ENCODE assay signal across 9 mouse cellular contexts in the genomic region with DNA sequence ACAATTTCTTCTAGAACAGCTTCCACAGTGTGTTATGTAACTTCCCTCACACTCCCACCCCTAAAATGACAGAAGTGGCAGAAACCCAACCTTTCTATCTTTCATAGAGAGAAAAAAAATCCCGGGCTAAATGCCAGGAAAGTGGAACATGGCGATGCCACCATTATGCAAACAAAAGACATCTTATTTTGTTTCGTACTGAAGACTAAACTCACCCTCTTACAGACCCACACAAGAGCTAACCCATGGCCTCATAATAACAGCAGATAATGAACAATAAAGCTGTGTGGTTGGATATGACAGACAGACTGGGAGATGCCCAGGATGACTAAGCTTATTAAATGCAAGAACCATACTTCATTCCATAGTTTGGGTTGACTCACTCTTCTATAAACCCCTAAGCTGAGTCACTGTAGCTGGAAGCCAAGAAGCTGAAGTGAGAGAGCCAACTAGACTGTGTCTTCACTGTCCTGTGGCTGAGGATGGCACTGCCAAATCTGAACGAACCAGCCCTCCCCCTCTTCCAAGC.
DNase-seq lines count a peak whose midpoint lies in the region; ATAC-seq and TF ChIP-seq lines count a peak whose summit lies in the region.
"Had no signal": no experiment of that assay in that cellular context is flagged by ENCODE, and none has a peak within 500 bp of the region (broad histone marks: within the 10 kb centered on the region; RNA-seq: fewer than 3 reads in every experiment).

No protein-coding gene starts in this region.

- ATAC-seq in midbrain, postnatal 0 days (ENCODE audit: low FRiP score), result no peak; the same call in 1 of the 2 replicates
- ATAC-seq in midbrain, embryonic 14.5 days (ENCODE audit: low FRiP score, low TSS enrichment), result no peak
- no peak for ATAC-seq in erythroid progenitor cell, adult 5-6 weeks (replicated peaks; ENCODE audit: low FRiP score, poor library complexity, severe bottlenecking)

- no peak overlapping the region for H3K9ac ChIP-seq in midbrain, postnatal 0 days (replicated peaks; ENCODE audit: low read length, poor library complexity, severe bottlenecking)
- no peak overlapping the region for H3K9ac ChIP-seq in midbrain, embryonic 14.5 days (replicated peaks; ENCODE audit: low read length)

- no peak overlapping the region for H3K27ac ChIP-seq in midbrain, postnatal 0 days (ENCODE audit: low read depth, low read length)
- H3K27ac ChIP-seq in midbrain, embryonic 14.5 days (replicated peaks; ENCODE audit: low read depth, low read length), result no peak overlapping the region
- H3K27ac ChIP-seq: midbrain, embryonic 10.5 days had no signal

- TF ChIP-seq CTCF in midbrain, postnatal 0 days (IDR thresholded peaks at IDR 0.05), result no peak

- no peaks in the 10 kb centered on the region for H3K27me3 ChIP-seq in midbrain, postnatal 0 days (ENCODE audit: insufficient read depth, low read length)
- no peaks in the 10 kb centered on the region for H3K27me3 ChIP-seq in midbrain, embryonic 14.5 days (ENCODE audit: control insufficient read depth, insufficient read depth, low read length)

- 81% methylated on average over 4 of the region's 4 CpGs for WGBS in midbrain, postnatal 0 days
- 82% methylated on average over 4 of the region's 4 CpGs for WGBS in midbrain, embryonic 14.5 days

- no peaks in the 10 kb centered on the region for H3K36me3 ChIP-seq in midbrain, postnatal 0 days (ENCODE audit: insufficient read depth, low read length)
- H3K36me3 ChIP-seq in midbrain, embryonic 14.5 days (ENCODE audit: control insufficient read depth, insufficient read depth, low read length), result no peaks in the 10 kb centered on the region
- H3K36me3 ChIP-seq: midbrain, embryonic 10.5 days had no signal

- no peak overlapping the region for H3K4me2 ChIP-seq in midbrain, postnatal 0 days (ENCODE audit: low read depth, low read length, poor library complexity, severe bottlenecking)
- H3K4me2 ChIP-seq in midbrain, embryonic 14.5 days (ENCODE audit: low read length), result no peak overlapping the region

- H3K4me3 ChIP-seq in midbrain, postnatal 0 days (ENCODE audit: low read depth, low read length), result no peak overlapping the region
- H3K4me3 ChIP-seq in midbrain, embryonic 14.5 days (replicated peaks; ENCODE audit: low read depth, low read length), result no peak overlapping the region
- H3K4me3 ChIP-seq: midbrain, embryonic 10.5 days had no signal

- no peaks in the 10 kb centered on the region for H3K4me1 ChIP-seq in midbrain, postnatal 0 days (ENCODE audit: insufficient read depth, low read length)
- H3K4me1 ChIP-seq in midbrain, embryonic 14.5 days (ENCODE audit: control insufficient read depth, insufficient read depth, low read length), result no peaks in the 10 kb centered on the region
- H3K4me1 ChIP-seq: midbrain, embryonic 10.5 days had no signal

- no peaks in the 10 kb centered on the region for H3K9me3 ChIP-seq in midbrain, postnatal 0 days (ENCODE audit: low read length)
- H3K9me3 ChIP-seq in midbrain, embryonic 14.5 days (ENCODE audit: control insufficient read depth, low read length), result no peaks in the 10 kb centered on the region
- H3K9me3 ChIP-seq: midbrain, embryonic 10.5 days had no signal

- peak; percentile 38 to 43 for DNase-seq in cerebellum, postnatal 14 days
- DNase-seq in cerebellum, adult 8-10 months, result no peak
- DNase-seq in midbrain, postnatal 0 days (ENCODE audit: low spot score), result peak; percentile 32
- no peak for DNase-seq in midbrain, embryonic 14.5 days
- peak; percentile 9 to 31 for DNase-seq in layer of hippocampus, postnatal 14 days (ENCODE audit: low spot score in 2 of 2)
- DNase-seq in telencephalon, adult 2 months (ENCODE audit: low read depth, low spot score), result peak; percentile 90
- no peak for DNase-seq in spleen, postnatal 4 days (ENCODE audit: low spot score in 2 of 2)

Comparison
In these comparisons a context has a peak if more than half of its experiments do, and no peak if none do; other contexts are left out.
1. DNase-seq: peak in cerebellum, postnatal 14 days (2 of 2), midbrain, postnatal 0 days (single experiment), layer of hippocampus, postnatal 14 days (2 of 2) and telencephalon, adult 2 months (single experiment); none in cerebellum, adult 8-10 months (single experiment), midbrain, embryonic 14.5 days (single experiment) and spleen, postnatal 4 days (0 of 2).